Mouse (Mus musculus) liver, postnatal 0 days (tissue): ENCODE measurements around the gene Snrnp25. TPM values are rescaled to one million over a fixed set of nuclear protein-coding genes. Genes with fewer than 3 reads are reported as not detected.

Source experiments
- ATAC-seq: fragments of 200-750 bp; cut with Nextera tagmentation; 2 replicates; pipeline ENCODE4 v1.8.0; 2017; ENCODE audit warnings: mild to moderate bottlenecking, moderate library complexity
- DNase-seq: peaks from one replicate; pipeline ENCODE4 v3.0.0-alpha.2; 2016
- H3K27ac ChIP-seq: fragments of 300-500 bp; sonication (generic); 2 replicates; pipeline ENCODE4 v1.5.1; 2014; ENCODE audit warnings: antibody characterized with exemption, moderate library complexity, mild to moderate bottlenecking, low read depth
- H3K27me3 ChIP-seq: fragments of 300-500 bp; sonication (generic); 2 replicates; pipeline ENCODE4 v1.6.1; 2014; ENCODE audit warnings: low read length, control low read depth, mixed read lengths; ENCODE audit not compliant: insufficient read depth
- H3K36me3 ChIP-seq: fragments of 300-500 bp; sonication (generic); replicated peaks from 2 replicates; pipeline ENCODE4 v1.6.1; 2014; ENCODE audit warnings: mild to moderate bottlenecking, control low read depth, low read length, moderate library complexity, mixed read lengths; ENCODE audit not compliant: insufficient read depth
- H3K4me1 ChIP-seq: fragments of 300-500 bp; sonication (generic); 2 replicates; pipeline ENCODE4 v1.6.1; 2014; ENCODE audit warnings: antibody characterized with exemption, mild to moderate bottlenecking, control low read depth; ENCODE audit not compliant: insufficient read depth
- H3K4me2 ChIP-seq: fragments of 300-500 bp; sonication (generic); 2 replicates; pipeline ENCODE4 v1.6.1; 2014; ENCODE audit warnings: low read depth, mild to moderate bottlenecking, low read length, moderate library complexity, mixed read lengths
- H3K4me3 ChIP-seq: fragments of 300-500 bp; sonication (generic); 2 replicates; pipeline ENCODE4 v1.5.1; 2014; ENCODE audit warnings: low read depth, low read length
- H3K9ac ChIP-seq: fragments of 300-500 bp; sonication (generic); replicated peaks from 2 replicates; pipeline ENCODE4 v1.6.1; 2014; ENCODE audit warnings: mild to moderate bottlenecking, moderate library complexity
- H3K9me3 ChIP-seq: fragments of 300-500 bp; sonication (generic); 2 replicates; pipeline ENCODE4 v1.6.1; 2016; ENCODE audit warnings: mild to moderate bottlenecking, control low read depth, low read length, mixed read lengths
- CTCF ChIP-seq: sonication (generic); IDR thresholded peaks from 2 replicates; pipeline ENCODE4 v1.5.1; 2016; ENCODE audit warnings: antibody characterized with exemption, low read depth
- EP300 ChIP-seq: IDR thresholded peaks from 2 replicates; pipeline ENCODE4 v1.6.1; 2016; ENCODE audit warnings: antibody characterized with exemption, low read depth, mild to moderate bottlenecking
- WGBS: fragments of 180-500 bp; shearing (Covaris S2); extraction: QIAGEN DNeasy Blood & Tissue Kit; methylation state at CpG from one replicate; pipeline ENCODE4 v1.1.7; 2014; ENCODE audit not compliant: insufficient replicate concordance; 5-methylcytosine and 5-hydroxymethylcytosine counted together
- polyA plus RNA-seq: library from polyadenylated mRNA; unstranded; fragments of >200 nt; fragmentation: Nextera tagmentation; extraction: Ambion mirVana; gene quantifications from 2 replicates; pipeline ENCODE4 v1.2.1, GENCODE M21; 2015

Snrnp25 gene
- polyA plus RNA-seq, 1 experiment from 2014 or later = 32.9 TPM

- Histone ChIP-seq H3K27me3 (no peaks in the 10 kb centered on the region), H3K27ac (peak overlapping the region; percentile 92), H3K4me3 (no peak overlapping the region), H3K36me3 (peaks cover 54% of the 10 kb centered on the region), H3K9me3 (no peaks in the 10 kb centered on the region), H3K4me2 (no peak overlapping the region), H3K9ac (no peak overlapping the region), H3K4me1 (peaks cover 24% of the 10 kb centered on the region)
- WGBS = 92% methylated on average over 1 of the region's 1 CpGs
- TF ChIP-seq CTCF = no peak
- no peak for TF ChIP-seq EP300
- no peak for ATAC-seq
- no peak for DNase-seq
Observed at GRCm38 (mm10) chr11:32253121-32253520, 47.9 kb downstream of the Snrnp25 start.

GRCm38 (mm10) chr11:32256146-32256545 lies 50.9 kb downstream of the Snrnp25 start:
- ATAC-seq (peak; percentile 99), DNase-seq (peak; percentile 53)
- TF ChIP-seq CTCF = no peak
- TF ChIP-seq EP300 = peak; percentile 98
- Histone ChIP-seq H3K4me3 (no peak overlapping the region), H3K4me1 (peaks cover 15% of the 10 kb centered on the region), H3K9ac (peak overlapping the region; percentile 66), H3K27ac (peak overlapping the region; percentile 92), H3K9me3 (no peaks in the 10 kb centered on the region), H3K27me3 (no peaks in the 10 kb centered on the region), H3K36me3 (peaks cover 40% of the 10 kb centered on the region), H3K4me2 (peak overlapping the region; percentile 19)
- 69% methylated on average over 1 of the region's 1 CpGs for WGBS

- no peaks in the 10 kb centered on the region for H3K27me3 ChIP-seq
- ATAC-seq (no peak), DNase-seq (no peak)
- peaks cover 37% of the 10 kb centered on the region for H3K36me3 ChIP-seq
- H3K9me3 ChIP-seq = no peaks in the 10 kb centered on the region
- H3K4me3 ChIP-seq = no peak overlapping the region
- peak overlapping the region; percentile 19; the same call in 1 of the 2 replicates for H3K4me2 ChIP-seq
- H3K4me1 ChIP-seq = peaks cover 15% of the 10 kb centered on the region
- TF ChIP-seq EP300 (no peak), CTCF (no peak)
- peak overlapping the region; percentile 66 for H3K9ac ChIP-seq
- peak overlapping the region; percentile 92 for H3K27ac ChIP-seq
- WGBS = 74% methylated on average over 3 of the region's 3 CpGs
Observed at GRCm38 (mm10) chr11:32256566-32256965, 51.4 kb downstream of the Snrnp25 start.

Other genes with a start within 250 kb of the Snrnp25 start
- gene 4930524B15Rik, start 239.8 kb upstream of the Snrnp25 start, polyA plus RNA-seq = not detected in 2 replicates
- gene Nsg2, start 205.0 kb upstream of the Snrnp25 start, polyA plus RNA-seq = 0.06 TPM in 1 of 2 replicates, not detected in the other
- gene Il9r, start 5.1 kb upstream of the Snrnp25 start, polyA plus RNA-seq = 0.05 TPM in 1 of 2 replicates, not detected in the other
- gene Rhbdf1, start 16.9 kb downstream of the Snrnp25 start, polyA plus RNA-seq = 4.8 and 6.4 TPM in 2 replicates
- 13.5 and 14.2 TPM in 2 replicates for gene Mpg, start 21.1 kb downstream of the Snrnp25 start, polyA plus RNA-seq
- 22.8 and 26.2 TPM in 2 replicates for gene Nprl3, start 62.3 kb downstream of the Snrnp25 start, polyA plus RNA-seq
- 5.6 and 6.3 TPM in 2 replicates for gene Hba-x, start 71.0 kb downstream of the Snrnp25 start, polyA plus RNA-seq
- 32,136 and 32,798 TPM in 2 replicates for gene Hba-a1, start 78.1 kb downstream of the Snrnp25 start, polyA plus RNA-seq
- gene Hbq1b, start 81.5 kb downstream of the Snrnp25 start, polyA plus RNA-seq = 70.9 and 75.1 TPM in 2 replicates
- gene Hba-a2, start 91.1 kb downstream of the Snrnp25 start, polyA plus RNA-seq = 64,656 and 66,091 TPM in 2 replicates
- 3.0 and 4.4 TPM in 2 replicates for gene Hbq1a, start 94.7 kb downstream of the Snrnp25 start, polyA plus RNA-seq
- gene Sh3pxd2b, start 142.4 kb downstream of the Snrnp25 start, polyA plus RNA-seq = 0.49 and 0.79 TPM in 2 replicates
- 3.1 and 3.2 TPM in 2 replicates for gene Ubtd2, start 250.0 kb downstream of the Snrnp25 start, polyA plus RNA-seq